Mouse (Mus musculus): ENCODE results near the gene Phf20.

DNA sequence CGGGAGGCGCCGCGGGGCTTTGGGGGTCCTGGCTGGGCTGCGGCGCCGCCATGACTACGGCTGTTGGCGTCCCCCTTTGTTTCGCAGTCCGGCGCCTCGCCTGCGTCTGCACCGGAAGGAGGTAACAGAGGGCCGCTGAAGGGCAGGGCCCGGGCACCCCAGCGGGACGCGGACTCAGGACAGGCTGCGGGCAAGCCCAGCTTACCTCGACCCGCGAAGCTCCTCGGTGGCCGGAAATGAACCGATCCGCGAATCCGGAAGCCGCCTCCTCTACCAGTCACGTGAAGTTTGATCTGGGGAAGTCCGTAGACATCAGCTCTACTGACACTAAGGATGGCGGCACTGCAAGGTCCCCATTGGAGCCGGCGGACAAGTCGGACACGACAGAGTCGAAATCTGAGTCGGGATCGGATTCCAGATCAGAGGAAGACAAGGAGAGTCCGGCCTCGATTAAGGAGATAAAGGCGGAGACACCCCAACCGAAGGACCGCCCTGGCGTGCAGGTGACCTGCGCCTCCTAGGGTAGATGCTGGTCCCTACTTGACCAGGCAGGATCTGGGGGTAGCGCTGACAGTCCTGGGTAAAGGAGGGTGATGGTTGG is 116.1 kb downstream of the Phf20 start, which contains the start of the genes Cnbd2 and Scand1:
- peak; percentile 4; the same call in 1 of the 2 replicates for TF ChIP-seq CTCF (IDR thresholded peaks at IDR 0.05; ENCODE audit: extremely low read depth, insufficient read depth, insufficient read length, insufficient replicate concordance)
- peak; percentile 78 for TF ChIP-seq POLR2A (IDR thresholded peaks at IDR 0.05; ENCODE audit: low read depth, low read length)

Measured in spleen, adult 2 months (tissue).